Mouse (Mus musculus) neural tube, embryonic 12.5 days (tissue): ENCODE data around the gene Olfm4. TPM values are rescaled to one million over a fixed set of nuclear protein-coding genes. Genes with fewer than 3 reads are reported as not detected.

Experiments
- ATAC-seq: fragments of 200-750 bp; cut with Nextera tagmentation; 2 replicates; pipeline ENCODE4 v1.8.0; 2017; ENCODE audit warnings: low read depth, mild to moderate bottlenecking, moderate TSS enrichment, moderate library complexity; ENCODE audit not compliant: low FRiP score
- H3K27ac ChIP-seq: fragments of 300-500 bp; sonication (generic); 2 replicates; pipeline ENCODE4 v1.5.1; 2016
- H3K27me3 ChIP-seq: fragments of 300-500 bp; sonication (generic); replicated peaks from 2 replicates; pipeline ENCODE4 v1.6.1; 2016; ENCODE audit warnings: mild to moderate bottlenecking
- H3K36me3 ChIP-seq: fragments of 300-500 bp; sonication (generic); 2 replicates; pipeline ENCODE4 v1.6.1; 2016; ENCODE audit warnings: mild to moderate bottlenecking
- H3K4me1 ChIP-seq: fragments of 300-500 bp; sonication (generic); 2 replicates; pipeline ENCODE4 v1.6.1; 2016
- H3K4me2 ChIP-seq: fragments of 300-500 bp; sonication (generic); replicated peaks from 2 replicates; pipeline ENCODE4 v1.6.1; 2016; ENCODE audit warnings: mild to moderate bottlenecking
- H3K4me3 ChIP-seq: fragments of 300-500 bp; sonication (generic); 2 replicates; pipeline ENCODE4 v1.5.1; 2016
- H3K9ac ChIP-seq: fragments of 300-500 bp; sonication (generic); 2 replicates; pipeline ENCODE4 v1.6.1; 2016; ENCODE audit warnings: mild to moderate bottlenecking
- H3K9me3 ChIP-seq: fragments of 300-500 bp; sonication (generic); 2 replicates; pipeline ENCODE4 v1.6.1; 2016; ENCODE audit warnings: mild to moderate bottlenecking
- WGBS: fragments of 180-500 bp; shearing (Covaris S2); methylation state at CpG from one replicate; pipeline ENCODE4 v1.1.7; 2016; 5-methylcytosine and 5-hydroxymethylcytosine counted together
- polyA plus RNA-seq: library from polyadenylated mRNA; unstranded; fragments of >200 nt; fragmentation: Nextera tagmentation; extraction: Ambion mirVana; gene quantifications from 2 replicates; pipeline ENCODE4 v1.2.1, GENCODE M21; 2016

Olfm4 gene
- polyA plus RNA-seq, 1 experiment from 2014 or later: 1.8 TPM

- Histone ChIP-seq H3K27me3 (no peaks in the 10 kb centered on the region), H3K4me1 (no peaks in the 10 kb centered on the region), H3K4me3 (no peak overlapping the region), H3K9ac (no peak overlapping the region), H3K9me3 (no peaks in the 10 kb centered on the region), H3K36me3 (no peaks in the 10 kb centered on the region), H3K27ac (no peak overlapping the region), H3K4me2 (no peak overlapping the region)
- no peak for ATAC-seq
- 91% methylated on average over 2 of the region's 2 CpGs for WGBS
Measured at GRCm38 (mm10) chr14:79985696-79986095, 1.8 kb downstream of the Olfm4 start.

- WGBS: 78% methylated on average over 8 of the region's 8 CpGs
Measured at GRCm38 (mm10) chr14:79986831-79987230, 3.0 kb downstream of the Olfm4 start.

GRCm38 (mm10) chr14:79989785-79990184 lies 5.9 kb downstream of the Olfm4 start:
- H3K27ac ChIP-seq: no peak overlapping the region
- no peaks in the 10 kb centered on the region for H3K4me1 ChIP-seq
- no peak overlapping the region for H3K4me2 ChIP-seq
- 69% methylated on average over 4 of the region's 4 CpGs for WGBS
- H3K27me3 ChIP-seq: no peaks in the 10 kb centered on the region
- H3K36me3 ChIP-seq: no peaks in the 10 kb centered on the region
- no peak overlapping the region for H3K4me3 ChIP-seq
- H3K9ac ChIP-seq: no peak overlapping the region
- ATAC-seq: no peak
- H3K9me3 ChIP-seq: no peaks in the 10 kb centered on the region

More at GRCm38 (mm10) chr14:79986831-79987230, 3.0 kb downstream of the Olfm4 start:
- Histone ChIP-seq H3K4me2 (no peak overlapping the region), H3K27ac (no peak overlapping the region), H3K9ac (no peak overlapping the region), H3K36me3 (no peaks in the 10 kb centered on the region), H3K27me3 (no peaks in the 10 kb centered on the region), H3K4me3 (no peak overlapping the region), H3K9me3 (no peaks in the 10 kb centered on the region), H3K4me1 (no peaks in the 10 kb centered on the region)
- no peak for ATAC-seq

- Histone ChIP-seq H3K27ac (no peak overlapping the region), H3K4me3 (no peak overlapping the region)
- no peak for ATAC-seq
Measured at GRCm38 (mm10) chr14:79990547-79990946, 6.7 kb downstream of the Olfm4 start.

GRCm38 (mm10) chr14:79997534-79997933 lies 13.7 kb downstream of the Olfm4 start:
- Histone ChIP-seq H3K9ac (no peak overlapping the region), H3K4me2 (no peak overlapping the region), H3K27ac (no peak overlapping the region), H3K9me3 (no peaks in the 10 kb centered on the region), H3K27me3 (no peaks in the 10 kb centered on the region), H3K36me3 (no peaks in the 10 kb centered on the region), H3K4me3 (no peak overlapping the region), H3K4me1 (peaks cover 7% of the 10 kb centered on the region; the same call in 1 of the 2 replicates)
- 70% methylated on average over 4 of the region's 4 CpGs for WGBS
- no peak for ATAC-seq

More at GRCm38 (mm10) chr14:79990547-79990946, 6.7 kb downstream of the Olfm4 start:
- Histone ChIP-seq H3K9ac (no peak overlapping the region), H3K4me2 (no peak overlapping the region), H3K4me1 (no peaks in the 10 kb centered on the region), H3K9me3 (no peaks in the 10 kb centered on the region), H3K36me3 (no peaks in the 10 kb centered on the region), H3K27me3 (no peaks in the 10 kb centered on the region)
- WGBS: 58% methylated on average over 5 of the region's 5 CpGs

GRCm38 (mm10) chr14:80000110-80000531 lies 16.2 kb downstream of the Olfm4 start:
- Histone ChIP-seq H3K9me3 (no peaks in the 10 kb centered on the region), H3K9ac (no peak overlapping the region), H3K4me3 (no peak overlapping the region), H3K27me3 (no peaks in the 10 kb centered on the region), H3K4me2 (no peak overlapping the region), H3K36me3 (no peaks in the 10 kb centered on the region), H3K27ac (no peak overlapping the region), H3K4me1 (peaks cover 7% of the 10 kb centered on the region; the same call in 1 of the 2 replicates)
- 43% methylated on average over 8 of the region's 8 CpGs for WGBS
- no peak for ATAC-seq

- H3K36me3 ChIP-seq: no peaks in the 10 kb centered on the region
- no peak overlapping the region for H3K27ac ChIP-seq
- no peaks in the 10 kb centered on the region for H3K4me1 ChIP-seq
- H3K4me3 ChIP-seq: no peak overlapping the region
- no peaks in the 10 kb centered on the region for H3K9me3 ChIP-seq
- H3K27me3 ChIP-seq: no peaks in the 10 kb centered on the region
- WGBS: 83% methylated on average over 3 of the region's 3 CpGs
- no peak for ATAC-seq
- H3K9ac ChIP-seq: no peak overlapping the region
- no peak overlapping the region for H3K4me2 ChIP-seq
Measured at GRCm38 (mm10) chr14:80007686-80008085, 23.8 kb downstream of the Olfm4 start.

GRCm38 (mm10) chr14:80010426-80010825 lies 26.5 kb downstream of the Olfm4 start:
- Histone ChIP-seq H3K27ac (no peak overlapping the region), H3K27me3 (no peaks in the 10 kb centered on the region), H3K9ac (no peak overlapping the region), H3K4me1 (0 out of 2 replicates have a peak, but pooled peaks cover 7% of the 10 kb centered on the region), H3K9me3 (no peaks in the 10 kb centered on the region), H3K4me2 (no peak overlapping the region), H3K36me3 (no peaks in the 10 kb centered on the region), H3K4me3 (no peak overlapping the region)
- WGBS: 89% methylated on average over 3 of the region's 3 CpGs
- no peak for ATAC-seq

GRCm38 (mm10) chr14:80014966-80015365 lies 31.1 kb downstream of the Olfm4 start:
- H3K4me1 ChIP-seq: 0 out of 2 replicates have a peak, but pooled peaks cover 7% of the 10 kb centered on the region
- 25% methylated on average over 6 of the region's 6 CpGs for WGBS
- no peaks in the 10 kb centered on the region for H3K27me3 ChIP-seq
- no peaks in the 10 kb centered on the region for H3K9me3 ChIP-seq
- H3K4me2 ChIP-seq: no peak overlapping the region
- H3K36me3 ChIP-seq: no peaks in the 10 kb centered on the region
- H3K27ac ChIP-seq: no peak overlapping the region
- ATAC-seq: no peak
- H3K9ac ChIP-seq: no peak overlapping the region
- no peak overlapping the region for H3K4me3 ChIP-seq

GRCm38 (mm10) chr14:80016112-80016511 lies 32.2 kb downstream of the Olfm4 start:
- Histone ChIP-seq H3K4me1 (0 out of 2 replicates have a peak, but pooled peaks cover 7% of the 10 kb centered on the region), H3K36me3 (no peaks in the 10 kb centered on the region), H3K9me3 (no peaks in the 10 kb centered on the region), H3K9ac (no peak overlapping the region), H3K27me3 (no peaks in the 10 kb centered on the region), H3K4me3 (no peak overlapping the region), H3K27ac (no peak overlapping the region), H3K4me2 (no peak overlapping the region)
- ATAC-seq: no peak

GRCm38 (mm10) chr14:80026078-80026477 lies 42.2 kb downstream of the Olfm4 start:
- WGBS: 80% methylated on average over 6 of the region's 6 CpGs
- no peaks in the 10 kb centered on the region for H3K9me3 ChIP-seq
- no peaks in the 10 kb centered on the region for H3K4me1 ChIP-seq
- no peak overlapping the region for H3K9ac ChIP-seq
- no peak for ATAC-seq
- H3K36me3 ChIP-seq: no peaks in the 10 kb centered on the region
- H3K4me3 ChIP-seq: no peak overlapping the region
- H3K4me2 ChIP-seq: no peak overlapping the region
- H3K27me3 ChIP-seq: no peaks in the 10 kb centered on the region
- H3K27ac ChIP-seq: no peak overlapping the region

GRCm38 (mm10) chr14:80029297-80030001 lies 45.6 kb downstream of the Olfm4 start:
- H3K27ac ChIP-seq: no peak overlapping the region
- no peak overlapping the region for H3K9ac ChIP-seq
- no peak overlapping the region for H3K4me2 ChIP-seq
- H3K9me3 ChIP-seq: no peaks in the 10 kb centered on the region
- H3K4me1 ChIP-seq: no peaks in the 10 kb centered on the region
- 86% methylated on average over 3 of the region's 3 CpGs for WGBS
- H3K4me3 ChIP-seq: no peak overlapping the region
- H3K36me3 ChIP-seq: no peaks in the 10 kb centered on the region
- no peaks in the 10 kb centered on the region for H3K27me3 ChIP-seq
- no peak for ATAC-seq
